Mouse (Mus musculus) heart, postnatal 0 days (tissue): ENCODE measurements around the gene Ap4b1. TPM values are rescaled to one million over a fixed set of nuclear protein-coding genes. Genes with fewer than 3 reads are reported as not detected.

Experiments
- ATAC-seq: fragments of 200-750 bp; cut with Nextera tagmentation; 2 replicates; pipeline ENCODE4 v1.8.0; 2017; ENCODE audit warnings: low read depth, moderate number of reproducible peaks, moderate library complexity; ENCODE audit not compliant: insufficient read depth
- DNase-seq: peaks from one replicate; pipeline ENCODE4 v3.0.0-alpha.2; 2016; ENCODE audit warnings: low spot score
- H3K27ac ChIP-seq: fragments of 300-500 bp; sonication (generic); 2 replicates; pipeline ENCODE4 v1.5.1; 2014; ENCODE audit warnings: low read depth, mild to moderate bottlenecking
- H3K27me3 ChIP-seq: fragments of 300-500 bp; sonication (generic); 2 replicates; pipeline ENCODE4 v1.6.1; 2014; ENCODE audit warnings: low read length, mixed read lengths; ENCODE audit not compliant: control insufficient read depth, insufficient read depth
- H3K36me3 ChIP-seq: fragments of 300-500 bp; sonication (generic); replicated peaks from 2 replicates; pipeline ENCODE4 v1.6.1; 2014; ENCODE audit warnings: low read length, mixed read lengths; ENCODE audit not compliant: control insufficient read depth, insufficient read depth
- H3K4me1 ChIP-seq: fragments of 300-500 bp; sonication (generic); 2 replicates; pipeline ENCODE4 v1.6.1; 2014; ENCODE audit warnings: antibody characterized with exemption; ENCODE audit not compliant: control insufficient read depth, insufficient read depth
- H3K4me2 ChIP-seq: fragments of 300-500 bp; sonication (generic); 2 replicates; pipeline ENCODE4 v1.6.1; 2014; ENCODE audit warnings: low read depth, mild to moderate bottlenecking, low read length, moderate library complexity
- H3K4me3 ChIP-seq: fragments of 300-500 bp; sonication (generic); 2 replicates; pipeline ENCODE4 v1.5.1; 2014; ENCODE audit warnings: low read depth, low read length
- H3K9ac ChIP-seq: fragments of 300-500 bp; sonication (generic); replicated peaks from 2 replicates; pipeline ENCODE4 v1.6.1; 2014; ENCODE audit warnings: low read depth, low read length, mixed read lengths
- H3K9me3 ChIP-seq: fragments of 300-500 bp; sonication (generic); replicated peaks from 2 replicates; pipeline ENCODE4 v1.6.1; 2016; ENCODE audit warnings: low read length; ENCODE audit not compliant: control insufficient read depth
- CTCF ChIP-seq: IDR thresholded peaks from 2 replicates; pipeline ENCODE4 v1.5.1; 2016; ENCODE audit warnings: antibody characterized with exemption, control low read depth, low read depth
- EP300 ChIP-seq: IDR thresholded peaks from 2 replicates; pipeline ENCODE4 v1.6.1; 2016; ENCODE audit warnings: antibody characterized with exemption, low read depth
- WGBS: fragments of 180-500 bp; shearing (Covaris S2); extraction: QIAGEN DNeasy Blood & Tissue Kit; methylation state at CpG from one replicate; pipeline ENCODE4 v1.1.7; 2014; 5-methylcytosine and 5-hydroxymethylcytosine counted together
- polyA plus RNA-seq: library from polyadenylated mRNA; unstranded; fragments of >200 nt; fragmentation: Nextera tagmentation; extraction: Ambion mirVana; gene quantifications from 2 replicates; pipeline ENCODE4 v1.2.1, GENCODE M21; 2015
- total RNA-seq: library from RNA; depleted of rRNA; stranded (reverse); fragments of >200 nt; gene quantifications from 2 replicates; pipeline ENCODE4 v1.2.3, GENCODE M21; 2014; ENCODE audit warnings: low replicate concordance

The Ap4b1 gene
- total and polyA plus RNA-seq, 2 experiments from 2014 or later, result 14.5 to 38.1 TPM

DNA sequence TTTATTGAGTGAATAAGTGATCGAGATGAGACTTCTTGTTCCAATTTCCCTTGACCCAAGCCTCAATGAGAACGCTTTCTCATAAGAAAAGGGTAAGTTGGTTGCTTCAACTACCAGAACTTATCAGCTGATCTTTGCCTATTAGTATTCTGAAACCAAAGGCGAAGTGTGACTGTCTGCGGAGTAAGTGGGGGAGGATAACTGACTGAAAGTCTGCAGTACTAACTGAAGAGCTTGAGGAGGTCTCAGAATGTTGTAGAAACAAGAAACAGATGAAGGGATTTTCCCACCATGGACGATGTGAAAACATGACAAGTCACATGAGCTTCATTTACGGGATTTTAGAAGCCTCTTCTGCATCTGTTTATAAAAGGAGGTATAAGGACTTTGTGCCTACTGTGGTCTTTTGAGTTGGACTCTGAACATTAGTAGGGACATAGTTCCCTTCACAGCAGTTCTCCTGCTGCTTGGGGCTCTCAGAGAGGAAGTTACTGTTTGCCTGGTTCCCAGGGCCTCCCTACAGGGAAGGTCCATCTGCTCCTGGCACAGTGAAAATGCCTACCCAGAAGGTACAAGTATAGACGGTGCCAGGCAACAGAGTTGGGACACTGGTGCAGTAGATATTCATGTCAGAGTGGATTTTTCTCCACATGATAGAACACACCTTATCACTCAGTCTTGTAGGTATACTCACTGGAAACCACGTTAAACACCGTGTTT, 41.5 kb downstream of the Ap4b1 start:
- no peak for TF ChIP-seq EP300
- TF ChIP-seq CTCF, result no peak
- 63% methylated on average over 9 of the region's 9 CpGs for WGBS
- DNase-seq, result no peak
- no peak overlapping the region for H3K27ac ChIP-seq
- no peak overlapping the region for H3K4me3 ChIP-seq
- ATAC-seq, result no peak
- H3K4me2 ChIP-seq, result no peak overlapping the region
- H3K36me3 ChIP-seq, result no peaks in the 10 kb centered on the region
- H3K9me3 ChIP-seq, result no peaks in the 10 kb centered on the region
- no peak overlapping the region for H3K9ac ChIP-seq
- H3K4me1 ChIP-seq, result no peaks in the 10 kb centered on the region
- H3K27me3 ChIP-seq, result no peaks in the 10 kb centered on the region

DNA sequence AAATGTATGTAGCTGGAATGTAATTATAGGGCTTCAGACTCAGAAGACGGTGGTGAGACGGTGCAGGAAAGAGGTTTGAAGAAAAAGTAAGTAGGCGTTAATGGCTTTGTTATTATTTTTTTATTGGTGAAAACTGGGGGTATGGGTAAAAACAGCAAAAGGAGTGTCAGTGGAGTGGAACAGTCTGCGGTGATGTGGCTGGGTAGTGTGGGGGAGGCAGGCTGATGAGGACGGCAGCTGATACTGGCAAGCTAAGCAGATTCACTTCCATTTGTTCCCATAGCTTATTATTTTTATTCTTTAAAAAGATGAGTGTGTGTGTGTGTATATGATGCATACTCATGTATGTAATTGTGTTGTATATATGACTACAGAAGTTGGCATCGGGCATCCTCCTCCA, 42.2 kb downstream of the Ap4b1 start:
- ATAC-seq, result no peak
- TF ChIP-seq EP300, result no peak
- no peak for TF ChIP-seq CTCF
- no peak overlapping the region for H3K4me2 ChIP-seq
- no peaks in the 10 kb centered on the region for H3K27me3 ChIP-seq
- H3K4me1 ChIP-seq, result no peaks in the 10 kb centered on the region
- WGBS, result 85% methylated on average over 6 of the region's 6 CpGs
- H3K36me3 ChIP-seq, result no peaks in the 10 kb centered on the region
- no peak for DNase-seq
- no peak overlapping the region for H3K4me3 ChIP-seq
- no peak overlapping the region for H3K9ac ChIP-seq
- no peak overlapping the region for H3K27ac ChIP-seq
- H3K9me3 ChIP-seq, result no peaks in the 10 kb centered on the region

DNA sequence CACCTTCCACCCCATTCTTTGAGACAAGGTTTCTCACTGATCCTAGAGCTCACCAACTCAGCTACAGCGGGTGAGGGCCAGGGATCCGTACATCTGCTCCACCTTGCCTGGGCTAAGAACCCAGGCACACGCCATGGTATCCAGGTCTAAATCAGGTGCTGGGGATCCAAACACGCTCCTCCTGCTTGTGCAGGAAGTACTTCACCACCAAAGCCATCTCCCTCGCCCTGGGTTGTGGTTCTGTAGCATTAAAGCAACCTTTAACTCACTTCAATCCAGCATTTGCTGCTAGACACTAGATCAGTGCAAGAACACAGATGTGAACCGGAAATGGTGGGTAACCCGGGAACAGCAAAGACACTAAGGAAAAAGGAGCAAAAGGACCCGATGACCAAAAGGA, 42.6 kb downstream of the Ap4b1 start:
- Histone ChIP-seq H3K4me2 (no peak overlapping the region), H3K27me3 (no peaks in the 10 kb centered on the region), H3K27ac (no peak overlapping the region), H3K9ac (no peak overlapping the region), H3K4me3 (no peak overlapping the region), H3K9me3 (no peaks in the 10 kb centered on the region), H3K36me3 (no peaks in the 10 kb centered on the region), H3K4me1 (no peaks in the 10 kb centered on the region)
- ATAC-seq (no peak), DNase-seq (no peak)
- WGBS, result 78% methylated on average over 8 of the region's 8 CpGs
- TF ChIP-seq EP300 (no peak), CTCF (no peak)

DNA sequence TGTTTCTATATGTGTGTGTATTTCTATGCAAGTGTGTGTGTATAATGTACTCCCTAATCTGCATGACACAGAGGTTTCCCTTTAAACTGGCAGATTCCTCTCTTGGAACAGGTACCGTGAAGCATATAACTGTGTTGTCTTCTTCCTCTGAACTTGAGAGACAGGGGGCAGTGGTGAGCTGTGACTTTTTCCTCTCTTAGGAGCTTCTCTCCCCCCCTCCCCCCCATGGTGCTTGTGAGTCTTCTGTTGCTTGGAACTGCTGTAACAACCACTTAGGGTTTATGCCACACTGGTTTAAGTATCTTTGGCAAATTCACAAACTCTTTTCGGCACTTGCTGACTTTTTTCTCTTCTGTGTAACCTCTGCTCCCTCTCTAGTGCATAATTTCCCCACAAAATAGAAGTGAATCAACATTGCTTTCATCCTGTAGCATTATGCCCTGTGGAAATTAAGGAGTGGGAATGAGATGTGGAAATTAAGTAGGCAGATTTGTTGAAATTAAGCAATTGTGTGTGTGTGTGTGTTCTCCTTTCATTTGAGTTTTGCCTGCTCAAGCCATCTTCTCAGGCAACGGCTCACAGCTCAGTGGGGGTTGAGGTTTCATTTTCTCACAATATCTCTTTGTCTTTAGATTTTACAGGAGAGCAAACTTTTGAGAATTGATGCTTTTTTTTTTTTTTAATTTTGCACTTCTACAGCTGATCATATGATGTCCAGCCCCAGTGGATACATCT, 43.4 kb downstream of the Ap4b1 start:
- peak; percentile 24 for DNase-seq
- Histone ChIP-seq H3K4me2 (no peak overlapping the region), H3K27me3 (no peaks in the 10 kb centered on the region), H3K27ac (no peak overlapping the region), H3K9me3 (no peaks in the 10 kb centered on the region), H3K36me3 (no peaks in the 10 kb centered on the region), H3K9ac (no peak overlapping the region), H3K4me3 (no peak overlapping the region), H3K4me1 (no peaks in the 10 kb centered on the region)
- no peak for ATAC-seq
- TF ChIP-seq CTCF (peak; percentile 47), EP300 (no peak)
- 62% methylated on average over 3 of the region's 3 CpGs for WGBS

DNA sequence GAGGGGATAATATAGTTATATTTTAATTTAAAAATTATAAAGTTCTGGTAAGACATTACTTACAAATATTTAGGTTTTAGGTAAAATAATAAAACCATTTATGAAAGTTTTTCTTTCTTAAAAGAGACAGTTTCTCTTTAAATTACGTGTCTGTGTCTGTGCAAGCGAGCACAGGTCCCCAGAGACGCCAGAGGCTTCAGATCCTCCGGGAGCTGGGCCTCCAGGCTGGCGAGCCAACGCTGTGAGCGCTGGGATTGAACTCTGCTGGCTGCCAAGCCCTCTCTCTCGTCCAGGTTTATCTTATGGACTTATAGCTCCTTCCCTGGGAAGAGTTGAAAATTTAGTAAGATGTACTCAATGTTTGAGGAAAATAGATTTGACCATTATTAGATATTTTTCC, 44.5 kb downstream of the Ap4b1 start:
- Histone ChIP-seq H3K36me3 (no peaks in the 10 kb centered on the region), H3K9me3 (no peaks in the 10 kb centered on the region), H3K4me3 (no peak overlapping the region), H3K9ac (no peak overlapping the region), H3K4me2 (no peak overlapping the region), H3K27ac (no peak overlapping the region), H3K4me1 (no peaks in the 10 kb centered on the region), H3K27me3 (no peaks in the 10 kb centered on the region)
- TF ChIP-seq EP300 (no peak), CTCF (no peak)
- ATAC-seq (no peak), DNase-seq (no peak)
- WGBS, result 36% methylated on average over 8 of the region's 8 CpGs
